ENCODE assay signal across 8 mouse cellular contexts in the genomic region with DNA sequence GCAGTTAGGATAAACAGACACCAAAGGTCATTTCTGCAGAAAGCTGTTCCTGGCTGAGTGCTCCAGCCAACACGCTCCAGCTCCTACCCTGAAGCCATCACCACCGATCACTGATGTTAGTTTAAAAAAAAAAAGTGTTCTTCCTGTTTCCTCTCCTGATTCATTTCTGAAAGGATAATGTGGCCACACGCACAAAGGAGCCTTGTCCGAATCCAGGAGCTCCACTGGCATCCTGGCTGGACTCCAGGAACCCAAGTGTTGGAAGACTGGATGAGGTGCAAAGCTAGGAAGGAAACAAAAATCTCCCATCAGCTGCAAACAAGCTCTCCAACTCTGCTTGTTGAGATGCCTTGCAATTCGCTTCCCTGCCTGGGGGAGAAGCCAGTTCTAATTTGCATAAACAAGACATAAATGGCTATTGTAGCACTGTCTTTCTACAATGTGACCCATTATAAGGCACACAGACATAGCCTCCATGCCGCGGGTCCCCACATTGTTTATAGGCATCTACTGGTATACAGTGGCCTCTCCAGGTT. TPM values are rescaled to one million over a fixed set of nuclear protein-coding genes. Genes with fewer than 3 reads are reported as not detected.
DNase-seq lines count a peak whose midpoint lies in the region; ATAC-seq lines count a peak whose summit lies in the region.

No protein-coding gene starts in this region.

- peak; percentile 39 for DNase-seq in neural tube, embryonic 11.5 days (ENCODE audit: low spot score)
- no peak for DNase-seq in neural tube, embryonic 10.5 days (ENCODE audit: extremely low spot score, low spot score)
- DNase-seq in hindbrain, embryonic 10.5 days (ENCODE audit: low spot score): peak; percentile 32
- peak; percentile 39 for DNase-seq in left cerebral cortex, adult 11 months (ENCODE audit: low spot score)
- peak; percentile 76 to 85 for DNase-seq in lung, postnatal 4 days
- no peak for DNase-seq in thymus, adult 18-20 months
- DNase-seq in ovary, postnatal 10 days (ENCODE audit: low spot score): no peak

- 65% methylated on average over 7 of the region's 7 CpGs for WGBS in neural tube, embryonic 11.5 days
- WGBS in embryonic facial prominence, embryonic 15.5 days: 33% methylated on average over 7 of the region's 7 CpGs
- 62% methylated on average over 7 of the region's 7 CpGs for WGBS in hindbrain, embryonic 10.5 days

- no peaks in the 10 kb centered on the region for H3K9me3 ChIP-seq in neural tube, embryonic 11.5 days (ENCODE audit: control insufficient read depth, low read length)
- no peaks in the 10 kb centered on the region for H3K9me3 ChIP-seq in embryonic facial prominence, embryonic 15.5 days (replicated peaks)
- no peaks in the 10 kb centered on the region for H3K9me3 ChIP-seq in hindbrain, embryonic 10.5 days

- no peaks in the 10 kb centered on the region for H3K4me1 ChIP-seq in neural tube, embryonic 11.5 days (ENCODE audit: control insufficient read depth, insufficient read depth, low read length)
- no peaks in the 10 kb centered on the region for H3K4me1 ChIP-seq in embryonic facial prominence, embryonic 15.5 days
- H3K4me1 ChIP-seq in hindbrain, embryonic 10.5 days (replicated peaks): 0 out of 2 replicates have a peak, but pooled peaks cover 4% of the 10 kb centered on the region

- no peaks in the 10 kb centered on the region for H3K36me3 ChIP-seq in neural tube, embryonic 11.5 days (ENCODE audit: control insufficient read depth, insufficient read depth, low read length)
- H3K36me3 ChIP-seq in embryonic facial prominence, embryonic 15.5 days: no peaks in the 10 kb centered on the region
- no peaks in the 10 kb centered on the region for H3K36me3 ChIP-seq in hindbrain, embryonic 10.5 days

- no peak overlapping the region for H3K4me2 ChIP-seq in neural tube, embryonic 11.5 days (ENCODE audit: low read depth)
- no peak overlapping the region for H3K4me2 ChIP-seq in embryonic facial prominence, embryonic 15.5 days (replicated peaks)

- H3K9ac ChIP-seq in neural tube, embryonic 11.5 days (ENCODE audit: low read length): no peak overlapping the region
- no peak overlapping the region for H3K9ac ChIP-seq in embryonic facial prominence, embryonic 15.5 days

- no peak overlapping the region for H3K4me3 ChIP-seq in neural tube, embryonic 11.5 days (ENCODE audit: low read depth, low read length)
- no peak overlapping the region for H3K4me3 ChIP-seq in embryonic facial prominence, embryonic 15.5 days (replicated peaks)
- H3K4me3 ChIP-seq in hindbrain, embryonic 10.5 days: no peak overlapping the region

- H3K27ac ChIP-seq in neural tube, embryonic 11.5 days (ENCODE audit: low read depth, low read length): no peak overlapping the region
- peak overlapping the region; percentile 56 for H3K27ac ChIP-seq in embryonic facial prominence, embryonic 15.5 days (replicated peaks)
- no peak overlapping the region for H3K27ac ChIP-seq in hindbrain, embryonic 10.5 days

- H3K27me3 ChIP-seq in neural tube, embryonic 11.5 days (ENCODE audit: control insufficient read depth, insufficient read depth, low read length): no peaks in the 10 kb centered on the region
- H3K27me3 ChIP-seq in embryonic facial prominence, embryonic 15.5 days: no peaks in the 10 kb centered on the region
- no peaks in the 10 kb centered on the region for H3K27me3 ChIP-seq in hindbrain, embryonic 10.5 days (ENCODE audit: insufficient read depth, poor library complexity, severe bottlenecking)

- no peak for ATAC-seq in neural tube, embryonic 11.5 days (ENCODE audit: insufficient read depth, low FRiP score, low TSS enrichment)
- no peak; the same call in 1 of the 2 replicates for ATAC-seq in embryonic facial prominence, embryonic 15.5 days (ENCODE audit: insufficient number of reproducible peaks, low FRiP score, low TSS enrichment, low read depth)

RNA-seq across cellular contexts. Expression of a gene that starts 37.2 kb away (rescaled TPM):
- not detected in 2 replicates for polyA plus RNA-seq in neural tube, embryonic 11.5 days (2014; fragmentation: Nextera tagmentation; extraction: Ambion mirVana)
- polyA plus RNA-seq in embryonic facial prominence, embryonic 15.5 days (2015; fragmentation: Nextera tagmentation; extraction: Ambion mirVana): 0.13 and 0.38 TPM in 2 replicates
- polyA plus RNA-seq in hindbrain, embryonic 10.5 days (2016; fragmentation: Nextera tagmentation; extraction: Ambion mirVana): not detected in 2 replicates

Comparison
In these comparisons a context has a peak if more than half of its experiments do, and no peak if none do; other contexts are left out.
1. DNase-seq: peak in neural tube, embryonic 11.5 days (single experiment), hindbrain, embryonic 10.5 days (single experiment), left cerebral cortex, adult 11 months (single experiment) and lung, postnatal 4 days (2 of 2); none in neural tube, embryonic 10.5 days (single experiment), thymus, adult 18-20 months (0 of 2) and ovary, postnatal 10 days (single experiment).